Mouse (Mus musculus) neural tube, embryonic 11.5 days (tissue): ENCODE results near the gene Serpine2. TPM values are rescaled to one million over a fixed set of nuclear protein-coding genes. Genes with fewer than 3 reads are reported as not detected.

ENCODE experiments used
- ATAC-seq: fragments of 200-750 bp; cut with Nextera tagmentation; 2 replicates; pipeline ENCODE4 v1.8.0; 2017; ENCODE audit warnings: moderate number of reproducible peaks, mild to moderate bottlenecking, moderate TSS enrichment, moderate library complexity; ENCODE audit not compliant: insufficient read depth, low FRiP score, low TSS enrichment
- DNase-seq: peaks from one replicate; pipeline ENCODE4 v3.0.0-alpha.2; 2015; ENCODE audit warnings: low spot score
- H3K27ac ChIP-seq: fragments of 300-500 bp; sonication (generic); 2 replicates; pipeline ENCODE4 v1.5.1; 2014; ENCODE audit warnings: low read depth, mild to moderate bottlenecking, low read length
- H3K27me3 ChIP-seq: fragments of 300-500 bp; sonication (generic); 2 replicates; pipeline ENCODE4 v1.6.1; 2014; ENCODE audit warnings: mild to moderate bottlenecking, low read length, mixed read lengths; ENCODE audit not compliant: control insufficient read depth, insufficient read depth
- H3K36me3 ChIP-seq: fragments of 300-500 bp; sonication (generic); 2 replicates; pipeline ENCODE4 v1.6.1; 2014; ENCODE audit warnings: mild to moderate bottlenecking, low read length, moderate library complexity, mixed read lengths; ENCODE audit not compliant: control insufficient read depth, insufficient read depth
- H3K4me1 ChIP-seq: fragments of 300-500 bp; sonication (generic); 2 replicates; pipeline ENCODE4 v1.6.1; 2014; ENCODE audit warnings: low read length, mixed read lengths; ENCODE audit not compliant: control insufficient read depth, insufficient read depth
- H3K4me2 ChIP-seq: fragments of 300-500 bp; sonication (generic); 2 replicates; pipeline ENCODE4 v1.6.1; 2014; ENCODE audit warnings: low read depth, mild to moderate bottlenecking, moderate library complexity
- H3K4me3 ChIP-seq: fragments of 300-500 bp; sonication (generic); 2 replicates; pipeline ENCODE4 v1.5.1; 2014; ENCODE audit warnings: low read depth, low read length
- H3K9ac ChIP-seq: fragments of 300-500 bp; sonication (generic); 2 replicates; pipeline ENCODE4 v1.6.1; 2014; ENCODE audit warnings: mild to moderate bottlenecking, low read length
- H3K9me3 ChIP-seq: fragments of 300-500 bp; sonication (generic); 2 replicates; pipeline ENCODE4 v1.6.1; 2016; ENCODE audit warnings: low read length; ENCODE audit not compliant: control insufficient read depth
- WGBS: fragments of 180-500 bp; shearing (Covaris S2); extraction: QIAGEN DNeasy Blood & Tissue Kit; methylation state at CpG from one replicate; pipeline ENCODE4 v1.1.7; 2014; 5-methylcytosine and 5-hydroxymethylcytosine counted together
- polyA plus RNA-seq: library from polyadenylated mRNA; unstranded; fragments of >200 nt; fragmentation: Nextera tagmentation; extraction: Ambion mirVana; gene quantifications from 2 replicates; pipeline ENCODE4 v1.2.1, GENCODE M21; 2014

Serpine2 gene
- polyA plus RNA-seq, 1 experiment from 2014 or later: 116 TPM

DNA sequence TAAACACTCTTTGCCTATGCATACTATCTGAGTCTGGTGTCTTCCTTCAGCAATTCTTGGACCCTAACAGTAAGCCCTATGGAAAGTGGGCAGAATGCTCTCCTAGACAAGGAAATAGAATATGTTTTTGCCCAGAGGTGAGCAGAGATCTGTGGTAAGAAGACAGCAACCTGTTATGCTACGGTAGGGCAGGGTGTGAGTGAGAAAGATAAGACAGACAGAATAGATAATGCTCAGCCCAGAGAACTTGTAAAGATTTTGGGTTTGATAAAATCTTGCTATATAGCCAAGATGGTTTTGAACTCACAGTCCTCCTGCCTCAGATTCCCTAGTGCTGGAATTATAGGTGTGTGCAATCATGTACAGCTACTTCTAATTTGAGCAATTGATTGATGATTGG lies 96.5 kb downstream of the Serpine2 start:
- Histone ChIP-seq H3K9ac (no peak overlapping the region), H3K9me3 (no peaks in the 10 kb centered on the region), H3K4me1 (peaks cover 5% of the 10 kb centered on the region; the same call in 1 of the 2 replicates), H3K4me3 (no peak overlapping the region), H3K27ac (no peak overlapping the region), H3K27me3 (no peaks in the 10 kb centered on the region), H3K4me2 (no peak overlapping the region), H3K36me3 (no peaks in the 10 kb centered on the region)
- ATAC-seq: no peak
- 88% methylated on average over 1 of the region's 1 CpGs for WGBS
- no peak for DNase-seq

DNA sequence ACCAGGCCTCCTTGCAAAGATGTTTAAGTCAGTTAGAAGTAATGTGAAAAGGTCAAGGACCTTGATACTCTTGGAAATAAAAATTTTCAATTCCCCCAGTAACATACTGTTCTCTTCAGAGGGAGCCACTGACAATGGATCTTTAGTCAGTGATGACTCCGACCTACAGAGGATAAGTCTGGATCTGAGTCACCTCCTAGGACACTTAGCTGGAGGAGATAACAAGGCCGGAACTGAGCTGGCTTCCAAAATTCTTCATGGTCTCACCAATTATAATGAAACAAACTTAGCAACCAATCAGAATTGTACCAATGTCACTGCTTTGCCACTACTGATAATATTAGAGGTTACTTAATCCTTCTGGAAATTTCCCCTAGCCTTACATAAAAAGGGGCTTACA lies 96.9 kb downstream of the Serpine2 start:
- 82% methylated on average over 2 of the region's 2 CpGs for whole genome bisulfite sequencing
- ATAC-seq (no peak), DNase-seq (no peak)
- H3K4me1 ChIP-seq: peaks cover 5% of the 10 kb centered on the region; the same call in 1 of the 2 replicates
- no peaks in the 10 kb centered on the region for H3K9me3 ChIP-seq
- no peak overlapping the region for H3K27ac ChIP-seq
- H3K36me3 ChIP-seq: no peaks in the 10 kb centered on the region
- no peak overlapping the region for H3K4me2 ChIP-seq
- H3K27me3 ChIP-seq: no peaks in the 10 kb centered on the region
- no peak overlapping the region for H3K9ac ChIP-seq
- H3K4me3 ChIP-seq: no peak overlapping the region

DNA sequence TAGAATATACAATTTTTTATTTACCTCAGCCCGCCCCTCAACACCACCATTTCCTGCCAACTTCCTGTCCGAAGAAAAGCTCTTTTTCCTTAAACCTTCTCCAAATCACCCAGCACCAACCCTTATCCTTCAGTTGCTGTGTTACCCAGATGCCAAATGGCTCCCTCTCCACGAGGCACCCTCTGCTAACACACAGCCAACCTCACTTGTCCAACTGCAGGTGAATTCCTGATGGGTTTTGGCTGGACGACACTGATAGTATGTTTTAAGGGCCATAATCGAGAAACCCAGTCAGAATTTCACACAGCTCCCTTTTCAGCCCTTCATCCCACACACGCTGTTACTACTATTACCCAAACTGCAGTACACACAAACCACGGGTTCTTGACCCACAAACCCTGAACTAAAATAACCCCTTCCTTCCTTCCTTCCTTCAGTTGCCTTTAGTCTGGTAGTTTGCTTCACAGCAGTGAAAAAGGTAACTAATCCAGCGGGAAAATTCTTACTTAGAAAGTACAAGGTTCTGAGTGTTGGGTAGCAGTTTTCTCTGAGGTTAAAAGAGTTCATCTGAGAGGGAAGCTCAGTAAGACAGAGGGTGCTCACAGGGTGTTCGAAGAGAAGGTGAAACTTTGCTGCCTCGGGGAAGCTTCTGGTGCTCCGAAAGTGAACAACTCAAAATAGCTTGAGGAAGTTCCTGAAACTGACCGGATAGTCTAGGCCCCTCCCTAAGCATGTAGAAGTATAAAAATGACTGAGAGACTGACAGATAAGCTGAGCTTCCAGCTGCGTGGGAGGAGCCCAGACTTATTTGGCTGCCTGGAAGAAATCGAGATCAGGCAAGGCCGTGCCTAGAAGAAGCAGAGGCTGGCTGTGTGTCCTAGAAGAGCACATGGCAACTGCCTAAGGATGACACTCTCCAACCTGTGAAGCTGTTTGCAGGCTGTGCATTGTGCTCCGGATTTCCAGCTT lies 98.4 kb downstream of the Serpine2 start:
- ATAC-seq: no peak

DNA sequence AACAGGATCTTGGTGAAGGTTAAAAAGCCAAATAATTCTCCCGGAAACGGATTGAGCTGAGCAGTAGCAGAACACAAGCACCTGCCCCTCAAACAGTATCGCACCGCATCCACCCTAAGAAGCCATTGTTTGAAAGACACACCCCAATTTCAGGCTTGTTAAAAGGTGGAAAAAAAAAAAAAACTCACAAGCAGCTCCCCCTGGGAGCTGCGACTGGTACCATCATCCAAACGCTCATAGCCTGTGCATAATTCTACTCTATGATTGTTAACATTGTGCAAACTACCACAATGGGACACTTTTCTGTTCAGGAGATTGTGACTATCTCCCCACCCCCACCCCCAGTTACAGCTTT lies 99.1 kb downstream of the Serpine2 start:
- H3K36me3 ChIP-seq: no peaks in the 10 kb centered on the region
- peak; percentile 3; the same call in 1 of the 2 replicates for ATAC-seq
- no peak for DNase-seq
- WGBS: 0% methylated on average over 6 of the region's 6 CpGs
- peak overlapping the region; percentile 44 for H3K9ac ChIP-seq
- peak overlapping the region; percentile 78 for H3K4me2 ChIP-seq
- no peaks in the 10 kb centered on the region for H3K27me3 ChIP-seq
- no peak overlapping the region for H3K27ac ChIP-seq
- H3K4me3 ChIP-seq: peak overlapping the region; percentile 77; the same call in 1 of the 2 replicates
- H3K9me3 ChIP-seq: no peaks in the 10 kb centered on the region
- peaks cover 5% of the 10 kb centered on the region; the same call in 1 of the 2 replicates for H3K4me1 ChIP-seq

More for the DNA sequence above, 98.4 kb downstream of the Serpine2 start:
- Histone ChIP-seq H3K36me3 (no peaks in the 10 kb centered on the region), H3K9ac (peak overlapping the region; percentile 44), H3K4me1 (peaks cover 5% of the 10 kb centered on the region; the same call in 1 of the 2 replicates), H3K27me3 (no peaks in the 10 kb centered on the region), H3K4me3 (no peak overlapping the region), H3K27ac (no peak overlapping the region), H3K9me3 (no peaks in the 10 kb centered on the region), H3K4me2 (peak overlapping the region; percentile 78)
- 66% methylated on average over 16 of the region's 16 CpGs for WGBS
- no peak for DNase-seq

GRCm38 (mm10) chr1:79761106-79761916 lies 99.7 kb downstream of the Serpine2 start:
- under 1% methylated on average over 58 of the region's 65 CpGs for WGBS
- no peaks in the 10 kb centered on the region for H3K36me3 ChIP-seq
- ATAC-seq (peak; percentile 97), DNase-seq (peak; percentile 93)
- peaks cover 5% of the 10 kb centered on the region; the same call in 1 of the 2 replicates for H3K4me1 ChIP-seq
- H3K4me2 ChIP-seq: peak overlapping the region; percentile 78
- no peak overlapping the region for H3K27ac ChIP-seq
- no peaks in the 10 kb centered on the region for H3K9me3 ChIP-seq
- no peaks in the 10 kb centered on the region for H3K27me3 ChIP-seq
- H3K9ac ChIP-seq: peak overlapping the region; percentile 89
- peak overlapping the region; percentile 77 for H3K4me3 ChIP-seq

- ATAC-seq (no peak; the same call in 1 of the 2 replicates), DNase-seq (no peak)
- peak overlapping the region; percentile 89 for H3K9ac ChIP-seq
- peak overlapping the region; percentile 78 for H3K4me2 ChIP-seq
- H3K36me3 ChIP-seq: no peaks in the 10 kb centered on the region
- peak overlapping the region; percentile 77 for H3K4me3 ChIP-seq
- H3K9me3 ChIP-seq: no peaks in the 10 kb centered on the region
- peaks cover 5% of the 10 kb centered on the region; the same call in 1 of the 2 replicates for H3K4me1 ChIP-seq
- H3K27ac ChIP-seq: no peak overlapping the region
- H3K27me3 ChIP-seq: no peaks in the 10 kb centered on the region
- WGBS: 11% methylated on average over 11 of the region's 11 CpGs
Measured at GRCm38 (mm10) chr1:79760656-79761055, 100.3 kb downstream of the Serpine2 start.

GRCm38 (mm10) chr1:79759436-79759972 lies 101.5 kb downstream of the Serpine2 start:
- Histone ChIP-seq H3K4me3 (no peak overlapping the region), H3K9me3 (no peaks in the 10 kb centered on the region), H3K4me1 (peaks cover 5% of the 10 kb centered on the region; the same call in 1 of the 2 replicates), H3K4me2 (no peak overlapping the region), H3K27me3 (no peaks in the 10 kb centered on the region), H3K36me3 (no peaks in the 10 kb centered on the region), H3K9ac (no peak overlapping the region), H3K27ac (no peak overlapping the region)
- no peak for ATAC-seq
- WGBS: 78% methylated on average over 5 of the region's 5 CpGs
- no peak for DNase-seq

- 30% methylated on average over 2 of the region's 2 CpGs for WGBS
- H3K9ac ChIP-seq: no peak overlapping the region
- no peak overlapping the region for H3K27ac ChIP-seq
- no peaks in the 10 kb centered on the region for H3K9me3 ChIP-seq
- H3K36me3 ChIP-seq: no peaks in the 10 kb centered on the region
- no peaks in the 10 kb centered on the region for H3K27me3 ChIP-seq
- H3K4me2 ChIP-seq: no peak overlapping the region
- no peak for DNase-seq
- peaks cover 5% of the 10 kb centered on the region; the same call in 1 of the 2 replicates for H3K4me1 ChIP-seq
- H3K4me3 ChIP-seq: no peak overlapping the region
- no peak for ATAC-seq
Measured at GRCm38 (mm10) chr1:79759006-79759405, 102.0 kb downstream of the Serpine2 start.
